Mouse (Mus musculus) thymus, postnatal 0 days (tissue): ENCODE data around the gene Fbxo6. TPM values are rescaled to one million over a fixed set of nuclear protein-coding genes. Genes with fewer than 3 reads are reported as not detected.
"Not testable (repeated sequence)": the region's sequence is repeated elsewhere in the genome, so short reads cannot be mapped to it uniquely, and the experiment has no call there.

Experiments
- DNase-seq: peaks from one replicate; pipeline ENCODE4 v3.0.0-alpha.2; 2015; ENCODE audit warnings: low spot score
- polyA plus RNA-seq: library from polyadenylated mRNA; unstranded; fragments of >200 nt; fragmentation: Nextera tagmentation; extraction: Ambion mirVana; gene quantifications from 2 replicates; pipeline ENCODE4 v1.2.1, GENCODE M21; 2015

Gene Fbxo6
- polyA plus RNA-seq, 1 experiment from 2014 or later: 36.2 TPM

DNA sequence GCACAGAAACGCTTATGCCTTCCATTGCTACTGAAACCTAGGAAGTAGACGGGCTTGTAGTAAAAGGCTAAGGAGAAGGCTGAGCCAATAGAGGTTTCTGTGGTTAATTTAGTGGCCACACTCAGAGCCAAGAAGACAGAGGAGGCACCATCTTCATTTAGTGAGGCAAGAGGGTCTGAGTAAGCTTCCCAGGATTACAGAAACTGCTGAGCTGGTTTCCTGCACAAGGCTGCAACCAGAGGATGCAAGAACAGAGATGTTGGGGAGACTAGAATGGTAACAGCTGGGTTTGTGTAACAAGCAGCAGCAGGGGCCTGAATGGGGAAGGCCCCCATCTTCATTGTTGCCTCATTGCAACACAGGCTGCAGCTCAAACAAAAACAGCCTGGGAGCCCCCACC is 23.3 kb downstream of the Fbxo6 start:
- DNase-seq: no peak

DNA sequence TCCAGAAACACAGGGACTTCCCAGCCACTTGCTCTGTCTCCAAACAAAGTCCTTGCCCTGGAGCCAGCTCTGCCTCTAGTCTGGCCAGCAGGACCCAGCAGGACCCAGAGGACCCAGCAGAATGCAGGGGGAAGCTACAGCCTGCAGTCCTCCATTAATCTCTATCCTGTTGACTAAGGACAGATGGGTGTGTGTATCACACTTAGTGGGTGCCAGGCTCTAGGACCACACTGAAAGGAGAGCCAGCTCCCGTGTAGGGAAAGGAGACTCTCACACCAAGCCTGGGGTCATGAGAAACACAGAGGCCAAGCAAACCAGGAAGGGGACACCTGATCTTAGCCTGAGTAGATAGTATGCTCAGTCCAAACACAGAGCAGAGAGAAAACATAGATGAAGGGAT is 23.7 kb downstream of the Fbxo6 start:
- no peak for DNase-seq

DNA sequence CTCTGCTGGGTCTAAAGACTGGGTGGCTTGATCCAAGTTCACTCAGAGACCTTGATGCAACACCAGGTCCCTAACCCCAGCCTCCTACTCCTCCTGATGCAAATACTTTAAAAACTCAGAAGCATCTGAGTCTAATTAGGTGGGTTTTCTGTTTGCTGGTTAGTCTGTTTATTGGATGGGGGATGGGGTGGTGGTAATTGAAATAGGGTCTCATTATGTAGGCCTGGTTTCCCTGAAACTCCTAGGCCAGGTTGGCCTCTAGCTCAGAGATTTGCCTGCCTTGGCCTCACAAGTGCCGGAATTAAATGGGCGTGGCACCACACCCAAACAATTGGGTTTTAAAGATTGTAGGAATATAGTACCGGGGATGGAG is 29.3 kb downstream of the Fbxo6 start:
- DNase-seq: no peak

DNA sequence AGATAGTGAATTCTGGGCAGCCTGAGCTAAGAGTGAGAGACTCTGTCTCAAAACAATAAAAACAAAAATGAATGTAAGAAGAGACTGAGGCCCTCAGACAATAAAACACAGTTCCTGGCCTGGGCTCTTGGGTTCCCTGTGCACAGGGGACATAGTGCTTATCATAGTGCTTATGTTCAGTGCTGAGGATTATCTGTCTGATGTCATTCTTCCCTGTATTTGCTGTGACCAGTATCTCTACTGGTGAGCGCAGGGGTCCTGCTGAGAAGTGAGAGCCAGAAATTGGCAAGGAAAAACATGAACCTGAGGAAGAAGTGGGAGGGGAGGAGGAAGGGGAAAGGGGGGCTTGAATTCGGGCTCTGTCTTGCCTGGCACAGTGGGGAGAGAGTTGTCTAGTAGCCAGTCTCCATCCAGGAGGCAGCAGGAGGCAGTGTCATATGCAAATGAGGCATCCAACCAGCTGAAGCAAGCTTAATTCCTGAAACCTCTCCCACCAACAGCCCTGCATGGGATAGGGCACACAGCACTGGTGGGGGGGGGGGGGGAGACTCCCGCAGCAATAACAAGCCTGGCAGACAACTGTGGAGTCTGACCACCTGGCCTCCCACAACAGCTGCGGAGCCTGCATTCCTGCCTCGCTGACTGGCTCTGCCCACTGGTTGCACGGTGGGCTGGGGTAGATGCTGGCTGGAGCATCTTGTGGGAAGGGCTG is 29.8 kb downstream of the Fbxo6 start:
- DNase-seq: no peak

DNA sequence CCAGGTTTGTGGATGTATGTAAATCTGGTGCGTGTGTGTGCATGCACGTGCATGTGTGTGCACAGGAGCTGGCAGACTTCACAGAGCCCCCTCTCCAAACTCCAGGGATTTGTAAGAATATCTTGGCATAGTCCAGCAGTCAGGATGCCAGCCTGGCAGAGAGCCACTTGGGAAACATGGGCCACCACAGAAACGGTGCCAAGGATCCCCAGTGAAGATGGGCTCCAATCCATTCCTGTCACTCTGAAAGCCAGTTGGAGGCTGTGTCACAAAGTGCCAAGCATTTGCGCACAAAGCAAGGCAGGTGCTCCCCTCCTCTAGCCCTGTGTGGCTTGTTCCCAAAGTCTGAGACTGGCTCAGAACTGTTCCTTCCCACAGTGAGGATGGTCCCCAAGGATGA is 30.6 kb downstream of the Fbxo6 start:
- no peak for DNase-seq

DNA sequence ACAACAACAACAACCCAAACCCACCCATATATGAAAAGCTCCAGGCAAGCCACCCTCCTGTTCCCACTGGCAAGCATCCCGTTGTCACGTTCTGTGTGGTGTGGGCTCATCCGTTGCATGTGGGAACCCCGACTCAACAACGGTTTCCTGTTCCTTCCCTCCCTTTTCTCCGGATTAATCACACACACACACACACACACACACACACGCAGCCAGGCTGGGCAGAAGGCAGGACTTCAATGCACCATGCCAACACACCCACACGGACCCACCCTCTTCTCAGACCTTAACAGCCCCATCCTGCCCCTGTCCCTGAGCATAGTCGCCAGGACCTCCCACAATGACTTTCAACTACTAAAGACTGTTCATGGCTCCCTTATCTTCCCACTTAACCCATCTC is 31.4 kb downstream of the Fbxo6 start:
- DNase-seq: no peak

DNA sequence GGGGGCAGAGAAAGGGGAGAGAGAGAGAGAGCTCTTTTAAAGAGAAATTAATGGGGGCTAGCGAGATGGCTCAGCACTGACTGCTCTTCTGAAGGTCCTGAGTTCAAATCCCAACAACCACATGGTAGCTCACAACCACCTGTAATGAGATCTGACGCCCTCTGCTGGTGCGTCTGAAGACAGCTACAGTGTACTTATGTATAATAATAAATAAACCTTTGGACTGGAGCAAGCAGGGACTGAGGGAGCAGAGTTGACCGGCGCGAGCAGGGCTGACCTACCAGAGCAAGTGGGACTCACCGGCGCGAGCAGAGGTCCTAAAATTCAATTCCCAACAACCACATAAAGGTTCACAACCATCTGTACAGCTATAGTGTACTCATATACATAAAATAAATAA is 32.4 kb downstream of the Fbxo6 start:
- not testable (repeated sequence) for DNase-seq

DNA sequence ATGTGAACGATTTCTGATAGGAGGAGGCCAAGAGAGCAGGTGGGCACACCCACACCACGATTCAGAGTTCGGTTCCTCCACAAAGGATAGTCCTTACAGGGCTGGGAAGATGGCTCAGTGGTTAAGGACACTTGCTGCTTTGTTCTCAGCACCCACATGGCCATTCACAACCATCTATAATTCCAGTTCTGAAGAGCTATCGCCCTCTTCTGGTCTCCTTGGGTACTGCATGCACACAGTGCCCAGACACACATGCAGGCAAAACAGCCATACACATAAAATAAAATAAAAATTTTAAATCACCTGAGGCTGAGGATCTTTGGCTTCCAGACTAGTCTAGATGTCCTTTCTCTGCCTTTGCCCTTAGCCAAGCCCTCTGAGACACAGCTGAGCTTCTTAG is 34.5 kb downstream of the Fbxo6 start:
- DNase-seq: no peak

DNA sequence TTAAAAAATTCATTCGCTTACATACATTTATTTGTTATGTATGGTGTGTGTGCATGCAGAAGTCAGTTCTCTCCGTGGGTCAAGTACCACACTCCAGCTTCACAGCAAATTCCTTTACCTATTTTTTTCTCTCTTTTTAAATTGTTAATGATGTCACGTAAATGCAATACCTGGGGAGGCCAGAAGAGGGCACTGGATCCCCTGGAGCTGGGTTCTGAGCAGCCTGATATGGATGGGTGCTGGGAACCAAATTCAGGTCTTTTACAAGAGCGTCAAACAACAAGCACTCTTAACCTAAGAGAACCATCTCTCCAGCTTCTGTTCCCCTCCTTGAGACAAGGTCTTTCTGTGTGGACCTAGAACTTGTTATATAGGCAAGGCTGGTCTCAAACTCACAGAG is 35.3 kb downstream of the Fbxo6 start:
- no peak for DNase-seq

DNA sequence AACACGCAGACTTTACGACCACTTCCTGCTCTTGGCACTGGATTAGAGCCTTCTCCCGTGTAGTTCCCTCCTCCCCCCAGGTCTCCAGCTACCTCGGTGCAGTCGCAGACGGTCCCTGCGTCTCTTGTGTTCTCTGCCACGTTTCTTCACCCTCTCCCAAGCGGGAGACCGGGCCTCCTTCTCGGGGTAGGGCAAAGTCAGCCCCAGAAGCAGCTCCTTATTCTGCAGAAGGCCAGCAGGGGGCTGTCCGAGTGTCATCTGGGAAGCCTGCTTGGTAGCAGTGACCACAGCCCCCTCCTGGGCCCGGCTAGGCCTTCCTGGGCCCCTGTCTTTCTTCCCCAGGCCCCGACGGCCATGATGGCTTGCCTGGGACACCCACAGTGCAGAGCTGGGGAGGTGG is 36.5 kb downstream of the Fbxo6 start:
- no peak for DNase-seq

DNA sequence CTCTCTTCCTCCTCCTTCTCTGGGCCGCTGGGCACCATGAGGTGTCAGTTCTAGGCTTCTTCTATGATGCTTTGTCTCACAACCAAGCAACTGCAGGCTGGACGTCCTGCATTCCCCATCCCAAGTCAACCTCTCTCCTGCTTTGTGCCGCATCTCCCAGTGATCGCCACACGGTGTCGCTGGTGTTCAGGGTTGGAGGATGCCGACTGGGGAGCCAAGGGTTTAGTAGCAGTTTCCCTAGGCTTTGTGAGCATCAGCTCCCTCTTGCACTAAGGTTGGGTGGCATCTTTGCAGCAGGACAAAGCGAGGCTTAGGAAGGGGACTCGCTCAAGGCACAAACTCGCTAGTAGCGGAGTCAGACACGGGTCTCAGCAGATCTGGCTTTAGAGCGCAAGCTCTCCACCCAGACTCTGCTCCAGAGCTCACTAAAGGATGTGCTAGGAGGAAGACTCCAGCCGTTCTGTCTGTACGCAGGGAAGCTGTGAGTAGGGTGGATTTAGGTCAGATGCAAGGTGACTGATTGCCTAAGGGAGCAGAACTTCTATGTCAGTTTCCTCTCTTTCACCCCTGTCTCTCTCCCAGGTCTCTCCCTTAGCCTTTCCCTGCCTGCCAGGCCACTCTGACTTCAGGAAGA is 37.1 kb downstream of the Fbxo6 start:
- DNase-seq: peak; percentile 82

DNA sequence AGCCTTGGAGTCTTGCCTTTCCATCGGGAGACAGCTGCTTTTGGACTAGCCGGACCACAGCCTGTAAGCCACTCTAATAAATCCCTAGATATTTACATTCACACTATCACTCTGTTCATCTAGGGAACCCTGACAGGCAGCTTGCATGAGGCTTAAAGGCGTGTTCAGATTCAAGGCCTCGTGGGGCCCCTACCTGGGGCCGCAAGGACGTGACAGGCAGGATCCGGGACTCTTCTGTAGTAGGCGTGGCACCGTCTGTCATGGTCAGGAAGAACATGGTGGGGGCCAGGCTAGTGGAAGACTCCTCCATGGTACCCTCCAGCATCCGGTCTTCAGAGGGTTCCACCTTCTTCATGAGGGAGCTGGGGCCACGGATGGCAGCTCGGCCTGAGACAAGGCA is 39.4 kb downstream of the Fbxo6 start:
- no peak for DNase-seq

DNA sequence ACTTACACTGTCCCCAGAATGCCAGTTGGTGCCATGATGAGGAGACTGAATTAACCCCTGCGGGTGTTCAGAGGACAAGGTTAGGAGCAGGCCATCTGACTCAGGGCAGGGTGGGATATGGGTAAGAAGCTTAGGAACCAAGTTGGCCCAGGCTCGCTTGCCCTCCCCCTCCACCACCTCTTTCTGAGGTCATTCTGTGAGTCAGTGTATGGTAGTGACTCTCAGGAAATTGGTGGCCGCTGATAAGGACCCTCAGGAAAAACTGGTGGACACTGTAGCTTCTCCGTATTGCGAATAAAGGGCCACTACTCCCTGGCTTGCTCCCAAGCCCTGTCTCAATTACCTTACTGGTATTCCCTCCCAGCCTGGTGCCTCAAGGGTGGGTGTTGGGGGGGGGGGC is 42.7 kb downstream of the Fbxo6 start:
- DNase-seq: no peak

DNA sequence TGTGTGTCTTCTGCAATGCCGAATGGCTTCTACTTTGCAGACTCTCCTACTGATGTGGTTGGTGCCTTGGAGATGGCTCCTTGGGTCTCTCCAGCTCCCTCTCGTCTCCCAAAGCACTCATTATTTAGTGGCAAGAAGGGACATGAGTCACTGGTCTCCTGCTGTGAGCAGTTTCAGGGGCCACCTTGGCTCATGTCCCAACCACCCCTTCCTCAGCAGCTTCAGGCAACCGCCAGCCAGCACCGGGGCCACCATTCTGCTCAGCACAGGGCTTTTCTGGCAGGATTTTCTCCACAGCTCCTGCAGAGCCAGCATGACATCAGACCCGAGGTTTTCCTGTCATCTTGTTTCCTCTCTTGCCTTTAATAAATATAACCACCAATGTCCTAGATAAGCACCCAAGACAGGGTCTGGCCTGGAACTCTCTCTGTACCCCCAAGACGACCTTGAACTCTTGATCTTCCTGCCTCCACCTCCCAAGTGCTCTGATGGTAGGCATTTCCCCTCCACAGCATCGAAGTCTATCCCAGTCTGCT is 43.3 kb downstream of the Fbxo6 start:
- no peak for DNase-seq

DNA sequence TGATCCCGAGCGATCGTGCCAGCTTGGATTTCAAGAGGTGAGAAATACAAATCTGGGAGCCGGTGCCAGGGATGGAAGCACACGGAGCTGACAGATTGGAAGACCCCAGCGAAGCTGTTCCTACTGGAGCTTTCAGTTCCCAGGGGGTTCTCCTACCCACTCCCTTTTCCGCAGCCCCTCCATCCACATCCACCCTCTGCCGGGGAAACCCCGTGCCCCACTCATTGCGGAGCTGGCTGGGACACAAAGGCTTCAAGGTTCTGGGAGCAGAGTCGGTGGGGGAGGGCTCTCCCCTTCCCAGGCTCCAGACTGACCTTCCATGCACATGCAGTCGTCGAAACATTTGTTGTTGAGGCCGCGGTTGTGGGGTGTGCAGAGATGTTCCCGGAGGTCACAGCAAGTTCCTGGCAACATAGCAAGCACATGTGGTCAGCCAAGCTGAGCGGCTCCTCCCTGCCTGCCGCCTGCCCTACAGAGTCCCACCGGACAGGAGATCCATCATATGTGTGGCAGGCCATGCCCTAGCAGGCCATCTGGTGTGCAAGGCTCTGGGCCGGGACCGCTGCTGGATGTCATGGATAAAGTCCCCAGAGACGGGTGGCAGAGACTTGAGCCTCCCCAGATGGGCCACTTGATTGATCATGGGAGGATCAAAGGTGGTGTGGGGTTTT is 44.2 kb downstream of the Fbxo6 start:
- no peak for DNase-seq

DNA sequence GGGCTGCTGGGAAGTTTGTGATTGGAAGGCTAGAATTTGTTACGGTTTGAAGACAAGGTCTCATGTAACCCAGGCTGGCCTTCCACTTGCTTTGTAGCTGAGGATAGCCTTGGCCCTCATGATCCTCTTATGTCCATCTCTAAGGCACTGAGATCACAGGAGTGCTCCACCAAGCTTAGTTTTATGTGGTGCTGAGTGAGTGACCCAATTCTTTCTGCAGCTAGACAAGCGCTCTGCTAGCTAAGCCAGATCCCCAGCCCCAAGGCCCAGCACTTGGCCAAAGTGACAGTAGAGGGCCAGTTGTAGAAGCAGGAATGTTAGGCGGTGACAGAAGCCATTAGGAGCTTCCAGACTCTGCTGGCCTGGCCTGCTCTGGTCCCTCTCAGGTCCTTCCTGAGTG is 47.8 kb downstream of the Fbxo6 start:
- no peak for DNase-seq

DNA sequence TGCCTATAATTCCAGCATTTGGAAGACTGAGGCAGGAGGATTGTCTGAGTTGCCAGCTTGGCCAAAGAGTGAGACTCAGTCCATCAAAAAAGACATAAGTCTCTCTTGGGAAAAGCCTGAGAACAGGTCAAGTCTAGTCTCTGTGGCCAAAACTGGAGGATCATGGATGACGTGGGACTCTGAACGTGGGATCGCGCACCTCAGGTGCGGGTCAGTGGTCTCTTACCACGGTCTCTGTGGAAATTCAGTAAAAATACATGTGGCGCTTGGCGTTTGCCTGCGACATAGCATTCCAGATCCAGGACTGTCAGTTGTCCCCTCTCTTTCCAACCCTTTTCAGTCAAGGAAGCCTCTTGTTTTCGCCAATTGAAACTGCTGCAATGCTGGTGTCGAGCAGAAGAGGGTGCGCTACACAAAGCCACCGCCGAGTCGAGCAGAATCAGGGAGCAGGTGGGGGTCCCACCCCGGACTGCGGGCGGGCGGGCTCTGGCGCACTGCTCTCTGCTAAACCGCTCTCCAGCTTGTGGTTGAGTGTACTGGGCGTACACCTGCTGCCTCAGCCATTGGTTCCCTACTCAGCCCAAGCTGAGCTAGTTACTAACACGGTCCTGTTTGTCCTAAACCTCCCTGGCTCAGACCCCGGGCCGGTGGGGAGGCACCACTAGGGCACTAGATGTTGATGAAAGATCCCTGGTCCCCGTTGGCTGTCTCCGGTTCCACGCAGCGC is 50.0 kb downstream of the Fbxo6 start:
- peak; percentile 83 for DNase-seq

DNA sequence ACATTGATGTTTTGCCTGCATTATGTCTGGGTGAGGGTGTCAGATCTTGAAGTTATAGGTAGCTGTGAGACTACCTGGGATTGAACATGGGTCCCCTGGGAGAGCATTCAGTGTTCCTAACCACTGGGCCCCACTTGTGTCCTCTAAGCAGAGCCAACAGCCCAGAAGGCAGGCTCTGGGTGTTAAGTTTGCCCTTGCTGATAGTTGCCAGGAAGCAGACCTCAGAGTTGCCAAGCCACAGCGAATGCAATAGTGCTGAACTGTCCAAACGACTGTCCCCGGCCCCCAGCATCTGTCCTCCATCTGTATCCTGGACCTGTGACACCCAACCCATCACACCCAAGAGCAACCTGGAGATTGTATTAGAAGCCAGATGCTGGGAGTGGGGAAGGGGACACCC is 53.3 kb downstream of the Fbxo6 start:
- DNase-seq: no peak

DNA sequence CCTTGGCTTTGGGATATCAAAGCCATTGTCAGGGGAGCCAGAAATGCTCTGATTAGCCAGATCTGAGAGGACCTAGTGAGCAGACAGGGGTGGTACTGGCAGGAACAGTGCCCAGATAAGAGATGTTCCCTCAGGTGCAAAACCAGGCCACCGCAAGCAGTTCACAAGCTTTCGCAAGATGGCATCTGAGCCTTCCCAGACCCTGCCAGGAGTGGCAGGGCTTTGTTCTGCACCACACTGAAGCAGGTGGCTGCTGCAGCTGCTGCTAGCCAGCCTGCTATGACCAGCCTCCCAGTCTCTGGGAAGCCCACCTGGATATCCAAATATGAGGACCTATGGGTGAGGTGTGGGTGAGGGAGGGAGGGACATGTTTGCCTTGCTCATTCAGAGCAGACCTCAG is 54.0 kb downstream of the Fbxo6 start:
- peak; percentile 84 for DNase-seq
